Mouse (Mus musculus): ENCODE results near the gene Echdc3.
A peak's percentile ranks its signal among the peaks of the same experiment; 100 is the strongest.

The Echdc3 gene

DNA sequence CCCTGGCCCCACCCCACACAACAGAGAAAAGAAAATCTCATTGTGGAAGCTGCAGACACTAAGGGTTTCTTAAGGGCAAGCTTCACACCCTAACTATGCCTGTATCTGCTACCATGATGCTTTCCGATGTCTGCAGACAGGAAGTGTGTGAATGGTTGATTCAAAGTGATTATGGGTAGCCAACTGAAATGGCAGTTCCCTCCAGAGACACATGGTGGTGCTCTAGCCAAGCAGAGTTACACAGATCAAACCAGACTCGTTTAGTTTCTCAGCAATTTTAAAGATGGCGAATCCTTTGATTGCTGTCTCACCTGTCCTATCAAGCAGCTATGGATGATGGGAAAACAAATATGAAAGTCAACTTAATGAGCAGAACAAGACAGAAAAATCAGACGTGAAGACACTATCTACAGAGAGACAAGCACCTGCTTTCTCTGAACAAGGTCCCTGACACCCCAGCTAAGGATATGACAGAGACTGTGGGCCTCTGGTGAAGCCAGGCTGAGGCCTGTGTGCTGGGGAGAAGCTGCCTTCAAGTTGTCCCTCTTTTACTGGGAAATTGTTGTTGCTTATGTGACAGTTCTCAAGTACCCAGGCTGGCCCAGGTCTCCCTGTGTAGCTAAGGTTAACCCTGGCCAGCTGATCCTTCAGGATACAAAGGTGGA, 7.4 kb upstream of the Echdc3 start:
- DNase-seq (ENCODE audit: low read depth): peak; percentile 62

GRCm38 (mm10) chr2:6212327-6212723, 508 bp downstream of the Echdc3 start:
- DNase-seq (ENCODE audit: low read depth): no peak

- DNase-seq (ENCODE audit: low read depth): no peak
Observed at GRCm38 (mm10) chr2:6210840-6211239, 2.0 kb downstream of the Echdc3 start.

- DNase-seq (ENCODE audit: low read depth): no peak
Observed at GRCm38 (mm10) chr2:6209746-6210145, 3.1 kb downstream of the Echdc3 start.

GRCm38 (mm10) chr2:6209116-6209515, 3.7 kb downstream of the Echdc3 start:
- no peak for DNase-seq (ENCODE audit: low read depth)

- DNase-seq (ENCODE audit: low read depth): no peak
Observed at GRCm38 (mm10) chr2:6207736-6208135, 5.1 kb downstream of the Echdc3 start.

- no peak for DNase-seq (ENCODE audit: low read depth)
Observed at GRCm38 (mm10) chr2:6196363-6196973, 16.4 kb downstream of the Echdc3 start.

GRCm38 (mm10) chr2:6195468-6196239, 17.2 kb downstream of the Echdc3 start:
- no peak for DNase-seq (ENCODE audit: low read depth)

DNA sequence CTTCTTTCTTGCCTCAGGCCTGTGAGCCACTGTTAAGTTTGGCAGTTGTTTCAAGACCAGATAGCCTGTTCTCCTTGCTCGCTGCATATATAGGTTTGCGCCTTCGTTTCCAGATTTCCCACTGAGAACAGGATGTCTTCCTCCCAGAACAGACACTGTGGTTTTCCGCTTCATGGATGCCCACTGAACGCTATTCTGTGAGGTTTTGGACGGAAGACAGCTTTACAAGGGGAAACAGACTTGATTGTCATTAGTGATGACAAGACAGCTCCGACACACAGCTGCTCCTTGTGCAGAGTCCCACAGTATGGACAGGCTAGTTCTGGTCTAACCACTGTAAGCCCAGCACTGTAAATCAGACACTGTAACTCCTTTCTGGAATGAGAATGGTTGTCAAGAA, 18.3 kb downstream of the Echdc3 start:
- DNase-seq (ENCODE audit: low read depth): no peak

DNA sequence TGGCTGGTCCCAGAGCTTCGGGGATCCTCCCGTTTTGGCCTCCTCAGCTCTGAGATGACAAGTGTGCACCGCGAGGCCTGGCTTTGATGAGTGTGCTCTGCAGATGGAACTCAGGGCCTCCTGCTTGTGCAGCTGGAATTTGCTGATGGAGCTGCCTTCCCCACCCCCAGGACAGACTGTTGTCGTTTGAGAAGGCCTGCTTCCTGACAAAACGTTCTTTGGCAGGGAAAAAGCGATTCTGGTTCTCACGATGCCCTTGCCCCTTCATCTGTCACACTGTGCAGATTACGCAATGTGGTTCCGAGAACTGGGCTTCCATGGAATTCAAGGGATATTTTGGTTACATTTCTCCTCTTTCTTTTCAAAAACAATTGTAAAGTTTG, 19.3 kb downstream of the Echdc3 start:
- DNase-seq (ENCODE audit: low read depth): no peak

GRCm38 (mm10) chr2:6192820-6193590, 19.8 kb downstream of the Echdc3 start:
- DNase-seq (ENCODE audit: low read depth): peak; percentile 50

- no peak for DNase-seq (ENCODE audit: low read depth)
Observed at GRCm38 (mm10) chr2:6190036-6190435, 22.8 kb downstream of the Echdc3 start.

- DNase-seq (ENCODE audit: low read depth): no peak
Observed at GRCm38 (mm10) chr2:6189675-6189998, 23.2 kb downstream of the Echdc3 start.

DNA sequence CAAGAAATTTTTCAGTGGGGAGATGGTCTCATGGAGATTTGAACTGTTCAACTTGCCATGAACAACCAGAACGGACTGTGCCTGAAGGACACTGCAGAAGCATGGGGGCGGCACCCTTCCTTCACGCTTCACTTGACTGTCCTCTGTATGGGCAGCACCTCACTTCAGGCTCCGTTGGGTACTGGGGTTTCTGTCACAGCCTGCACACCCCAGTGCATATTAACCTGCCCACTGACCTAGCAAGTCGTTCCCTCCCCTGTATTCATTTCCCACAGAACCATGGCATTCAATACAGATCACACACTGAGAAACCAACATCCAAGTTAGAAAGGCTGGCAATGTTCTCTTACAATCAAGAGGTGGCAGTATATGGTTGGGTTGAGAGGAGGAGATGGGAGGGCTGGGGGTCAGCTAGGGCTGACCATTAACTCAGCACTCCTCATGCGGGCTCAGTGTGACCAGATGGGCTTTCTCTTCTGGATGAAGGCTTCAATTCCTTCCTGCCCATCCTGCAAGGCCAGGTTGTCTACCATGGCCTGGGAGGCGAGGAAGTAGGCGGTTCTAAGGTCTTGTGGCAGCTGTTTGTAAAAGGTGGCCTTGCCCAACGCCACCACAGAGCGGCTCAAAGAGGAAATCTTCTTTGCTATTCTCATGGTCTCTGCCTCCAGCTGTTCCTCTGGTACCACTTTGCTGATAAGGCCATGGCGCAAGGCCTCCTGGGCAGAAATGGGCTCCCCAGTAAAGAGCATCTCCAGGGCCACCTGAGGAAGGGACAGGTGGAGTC, 23.8 kb downstream of the Echdc3 start:
- no peak for DNase-seq (ENCODE audit: low read depth)

DNA sequence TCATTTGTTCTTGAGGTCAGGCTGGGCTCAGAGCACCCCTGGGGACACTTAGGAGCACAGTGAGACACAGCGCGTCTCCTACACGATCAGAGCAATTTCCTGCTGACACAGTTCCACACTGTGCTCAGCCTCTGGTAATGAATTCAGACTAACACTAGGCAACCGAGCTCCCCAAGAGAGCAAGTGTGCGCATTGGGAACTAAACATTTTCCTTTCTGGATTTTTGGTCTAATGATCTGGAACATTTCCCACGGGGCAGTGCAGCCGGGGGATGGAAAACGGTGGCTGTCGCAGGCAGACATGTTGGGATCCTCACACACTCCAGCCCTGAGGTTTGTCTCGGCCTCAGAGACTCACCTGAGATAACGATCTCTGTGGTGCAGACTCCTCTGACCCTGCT, 25.4 kb downstream of the Echdc3 start:
- no peak for DNase-seq (ENCODE audit: low read depth)

DNA sequence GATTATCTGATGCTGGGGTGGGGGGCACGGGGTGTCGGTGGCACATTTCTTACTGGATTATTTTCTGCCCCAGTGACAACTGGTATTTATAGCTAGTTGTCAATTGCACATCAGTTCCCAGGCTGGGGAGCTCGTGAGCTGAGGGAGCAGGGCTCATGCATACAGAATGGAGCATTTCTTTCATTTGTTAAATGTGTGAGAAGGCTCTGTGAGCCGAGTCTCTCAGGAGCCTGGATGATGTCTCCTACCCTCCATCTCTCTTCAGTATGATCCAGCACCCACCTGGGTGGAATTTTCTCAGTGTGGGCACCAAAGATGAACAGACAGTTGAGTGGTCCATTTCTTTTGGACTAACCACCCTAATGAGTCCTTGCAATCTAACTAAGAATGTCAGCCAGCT, 25.9 kb downstream of the Echdc3 start:
- no peak for DNase-seq (ENCODE audit: low read depth)

DNA sequence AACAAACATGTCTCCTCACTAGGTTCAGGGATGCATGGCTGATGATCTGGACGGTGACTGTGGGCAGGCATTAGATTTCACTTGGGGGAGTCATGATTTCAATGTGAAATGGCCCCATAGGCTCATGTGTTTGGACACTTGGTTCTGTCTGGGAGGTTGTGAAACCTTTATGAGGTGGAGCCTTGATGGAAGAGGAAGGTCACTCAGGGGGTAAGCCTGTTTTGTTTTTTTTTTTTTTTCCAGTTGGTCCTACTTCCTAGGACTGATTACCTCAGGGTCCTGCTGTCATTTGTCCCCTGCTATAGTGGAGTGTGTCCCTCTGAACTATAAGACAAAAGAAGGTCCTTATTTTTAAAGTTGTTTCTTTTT, 33.1 kb downstream of the Echdc3 start:
- DNase-seq (ENCODE audit: low read depth): no peak

- no peak for DNase-seq (ENCODE audit: low read depth)
Observed at GRCm38 (mm10) chr2:6178901-6179748, 33.7 kb downstream of the Echdc3 start.

- DNase-seq (ENCODE audit: low read depth): no peak
Observed at GRCm38 (mm10) chr2:6173013-6173412, 39.8 kb downstream of the Echdc3 start.

GRCm38 (mm10) chr2:6168560-6168959, 44.3 kb downstream of the Echdc3 start:
- no peak for DNase-seq (ENCODE audit: low read depth)

All from c-Kit-positive CD71-negative TER-119-negative erythroid progenitor cells, embryonic 14.5 days (primary cell).